Mouse (Mus musculus): ENCODE results near the gene Pfkfb1. TPM values are rescaled to one million over a fixed set of nuclear protein-coding genes. Genes with fewer than 3 reads are reported as not detected.
A peak's percentile ranks its signal among the peaks of the same experiment; 100 is the strongest.

Pfkfb1 gene
- 1.8 and 1.9 TPM in 2 replicates for polyA plus RNA-seq (2012; rRNA removed)

- peak; percentile 30 to 75 for DNase-seq (ENCODE audit: extremely low spot score in 1 of 2, low spot score in 1 of 2)
These were observed at the start of gene Pfkfb1 for GRCm38 (mm10) chrX:150588023-150588764. Pfkfb1 (plus strand) TSS chrX:150588229.

DNA sequence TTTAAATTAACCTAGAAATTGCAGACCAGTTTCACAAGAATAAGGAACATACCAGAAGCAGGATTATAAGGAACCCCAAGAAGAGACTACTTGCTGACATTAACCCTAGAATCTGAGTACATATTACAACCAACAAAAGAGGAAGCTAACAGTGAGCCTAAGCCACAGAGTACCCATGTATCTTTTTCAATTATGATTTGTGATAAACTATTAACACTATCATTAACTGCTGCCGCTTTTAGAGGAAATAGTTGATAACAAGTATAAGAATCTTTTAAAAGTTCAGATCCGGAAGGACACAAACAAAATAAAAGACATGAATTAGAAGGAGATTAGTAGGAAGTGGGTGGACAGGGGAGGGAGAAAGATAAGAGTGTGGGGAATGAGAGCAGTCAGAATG, 47.9 kb upstream of the Pfkfb1 start:
- no peak for DNase-seq (ENCODE audit: extremely low spot score in 1 of 2, low spot score in 1 of 2)

GRCm38 (mm10) chrX:150541684-150542083, 46.3 kb upstream of the Pfkfb1 start:
- no peak for DNase-seq (ENCODE audit: extremely low spot score in 1 of 2, low spot score in 1 of 2)

DNA sequence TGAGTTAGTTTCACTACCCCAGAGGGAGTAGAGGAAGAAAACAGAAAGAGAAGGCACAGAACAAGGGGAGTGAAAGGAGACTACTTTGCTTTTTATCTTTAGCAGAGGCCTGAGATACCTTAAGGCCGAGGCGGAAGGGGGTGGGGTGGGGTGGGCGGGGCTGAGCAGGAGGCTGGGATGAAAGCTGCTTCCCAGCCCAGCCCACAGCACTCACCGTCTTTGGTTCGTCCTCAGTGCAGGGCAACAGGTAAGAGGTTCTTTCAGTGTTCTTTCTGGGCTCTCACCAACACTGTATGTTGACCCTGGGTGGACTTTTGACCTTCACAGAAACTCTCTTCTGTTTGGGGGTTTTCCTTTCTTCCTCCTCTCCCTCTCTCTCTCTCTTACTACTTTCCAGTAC, 40.8 kb upstream of the Pfkfb1 start, which contains the start of gene Alas2:
Gene Alas2 (plus strand): TSS at position 137 of the 400 bp plus-strand sequence.
- DNase-seq (ENCODE audit: extremely low spot score in 1 of 2, low spot score in 1 of 2): no peak

DNA sequence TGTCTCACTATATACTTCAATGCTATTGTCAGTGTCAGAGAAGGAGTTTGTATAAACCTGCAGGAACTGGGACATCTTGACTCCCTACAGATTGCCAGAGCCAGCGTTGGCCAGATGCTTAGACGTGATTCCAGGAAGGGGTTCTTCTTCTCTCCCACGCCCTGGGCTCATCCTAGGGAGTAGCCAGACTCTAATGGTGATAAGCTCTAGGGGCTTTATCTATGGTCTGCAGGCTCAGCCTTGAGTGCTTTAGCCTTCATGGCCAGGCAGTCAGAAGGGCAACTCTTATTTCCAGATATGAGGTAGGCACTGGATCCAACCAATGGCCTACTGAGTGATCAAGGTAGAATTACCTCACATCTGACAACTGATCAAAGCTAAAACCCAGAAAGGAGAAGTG, 38.4 kb upstream of the Pfkfb1 start:
- DNase-seq (ENCODE audit: extremely low spot score in 1 of 2, low spot score in 1 of 2): no peak

DNA sequence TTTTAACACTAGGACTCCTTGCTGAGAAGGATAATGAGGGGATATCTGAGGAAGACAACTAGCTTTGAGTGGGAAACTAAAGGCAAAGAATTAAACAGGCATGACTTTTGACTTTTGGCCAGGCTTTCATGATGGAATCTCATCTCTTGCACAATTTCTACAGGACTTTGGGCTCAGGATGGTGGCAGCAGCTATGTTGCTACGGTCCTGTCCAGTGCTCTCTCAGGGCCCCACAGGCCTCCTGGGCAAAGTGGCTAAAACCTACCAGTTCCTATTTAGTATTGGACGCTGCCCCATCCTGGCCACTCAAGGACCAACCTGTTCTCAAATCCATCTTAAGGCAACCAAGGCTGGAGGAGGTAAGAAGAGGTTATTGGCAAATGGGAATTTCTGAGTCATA, 36.0 kb upstream of the Pfkfb1 start:
- no peak for DNase-seq (ENCODE audit: extremely low spot score in 1 of 2, low spot score in 1 of 2)

DNA sequence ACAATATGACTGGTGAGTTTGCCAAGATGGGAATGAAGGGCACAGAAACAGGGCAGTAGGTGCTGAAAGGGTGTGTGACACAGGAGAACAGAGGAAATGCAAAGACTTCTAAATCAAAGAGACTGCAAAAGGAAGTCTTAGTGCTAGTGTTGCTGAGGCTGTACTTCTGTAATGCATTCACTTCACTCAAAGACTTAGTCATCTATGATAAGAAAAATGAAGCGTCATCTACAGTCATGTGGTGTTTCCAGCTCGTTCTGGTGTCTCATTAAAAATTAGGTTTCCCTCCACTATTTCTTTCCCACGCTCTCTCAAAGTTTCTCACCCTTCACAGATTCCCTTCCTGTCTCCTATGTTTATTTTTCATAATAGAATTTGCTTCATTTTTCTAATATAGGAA, 34.0 kb upstream of the Pfkfb1 start:
- DNase-seq (ENCODE audit: extremely low spot score in 1 of 2, low spot score in 1 of 2): no peak

DNA sequence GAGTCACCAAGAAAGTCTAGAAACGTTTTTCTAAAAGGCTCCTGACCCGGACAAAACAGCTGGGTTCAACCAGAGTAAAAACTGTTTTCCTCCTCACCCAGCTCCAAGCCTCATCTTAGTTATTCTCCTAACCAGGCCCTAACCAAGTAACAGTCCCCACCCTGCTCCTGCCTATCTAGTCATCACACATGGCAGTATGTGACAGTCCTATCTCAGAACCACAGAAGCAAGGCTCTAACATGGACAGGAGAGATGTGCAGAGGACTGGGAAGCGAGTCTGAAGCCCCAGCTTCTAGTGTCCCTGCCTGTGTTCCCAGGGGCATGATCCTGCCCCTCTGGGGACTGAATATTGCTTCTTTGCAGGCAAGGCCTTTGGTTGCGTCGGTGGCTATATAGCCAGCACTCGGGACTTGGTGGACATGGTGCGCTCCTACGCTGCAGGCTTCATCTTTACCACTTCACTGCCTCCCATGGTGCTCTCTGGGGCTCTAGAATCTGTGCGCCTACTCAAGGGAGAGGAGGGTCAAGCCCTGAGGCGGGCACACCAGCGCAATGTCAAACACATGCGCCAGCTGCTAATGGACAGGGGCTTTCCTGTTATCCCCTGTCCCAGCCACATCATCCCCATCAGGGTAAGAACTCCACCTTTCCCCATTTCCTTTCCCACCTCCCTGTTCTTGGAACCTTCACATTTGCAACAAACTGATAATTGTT, 23.2 kb upstream of the Pfkfb1 start:
- DNase-seq (ENCODE audit: extremely low spot score in 1 of 2, low spot score in 1 of 2): no peak

DNA sequence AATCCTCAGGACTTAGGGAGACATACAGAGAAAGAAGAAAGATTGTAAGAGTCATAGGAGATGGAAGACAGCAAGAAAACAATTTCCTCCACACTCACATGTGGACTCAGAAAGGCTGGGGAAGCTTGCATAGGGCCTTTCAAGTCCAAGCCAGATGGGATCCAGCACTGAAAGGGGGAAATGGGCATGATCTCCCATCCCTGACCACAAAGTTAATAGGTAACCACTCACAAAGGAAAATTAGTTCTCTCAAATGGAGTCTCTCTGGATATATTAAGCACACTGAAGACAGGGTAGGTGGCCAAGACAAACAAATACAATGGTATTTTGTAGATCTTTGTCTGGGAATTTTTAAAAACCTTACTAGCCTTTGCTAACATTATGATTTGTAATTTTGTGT, 6.1 kb upstream of the Pfkfb1 start:
- no peak for DNase-seq (ENCODE audit: extremely low spot score in 1 of 2, low spot score in 1 of 2)

- no peak for DNase-seq (ENCODE audit: extremely low spot score in 1 of 2, low spot score in 1 of 2)
These were observed 2.9 kb upstream of the Pfkfb1 start for GRCm38 (mm10) chrX:150585116-150585515.

DNA sequence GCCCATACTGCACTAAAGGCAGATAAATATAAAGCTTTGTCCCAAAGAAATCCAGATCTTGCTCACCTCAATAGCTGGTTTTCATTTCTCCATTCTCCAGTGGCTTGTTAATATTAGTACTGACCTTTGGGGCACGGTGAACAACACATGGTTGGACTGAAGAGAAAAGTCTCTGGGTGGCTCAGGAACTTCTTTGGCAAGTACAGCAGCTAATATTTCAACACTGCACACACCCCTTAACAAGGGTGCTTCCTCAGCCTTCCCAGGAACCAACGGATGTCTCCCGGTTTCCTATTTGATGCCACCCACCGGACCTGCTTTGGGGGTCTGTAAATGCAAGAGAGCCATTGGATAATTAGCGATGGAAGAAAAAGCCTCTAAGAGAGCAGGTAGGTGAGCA, 1.7 kb downstream of the Pfkfb1 start, which contains the start of gene Apex2:
Gene Apex2 (minus strand): TSS at position 173 of the 400 bp plus-strand sequence.
- no peak for DNase-seq (ENCODE audit: extremely low spot score in 1 of 2, low spot score in 1 of 2)

DNA sequence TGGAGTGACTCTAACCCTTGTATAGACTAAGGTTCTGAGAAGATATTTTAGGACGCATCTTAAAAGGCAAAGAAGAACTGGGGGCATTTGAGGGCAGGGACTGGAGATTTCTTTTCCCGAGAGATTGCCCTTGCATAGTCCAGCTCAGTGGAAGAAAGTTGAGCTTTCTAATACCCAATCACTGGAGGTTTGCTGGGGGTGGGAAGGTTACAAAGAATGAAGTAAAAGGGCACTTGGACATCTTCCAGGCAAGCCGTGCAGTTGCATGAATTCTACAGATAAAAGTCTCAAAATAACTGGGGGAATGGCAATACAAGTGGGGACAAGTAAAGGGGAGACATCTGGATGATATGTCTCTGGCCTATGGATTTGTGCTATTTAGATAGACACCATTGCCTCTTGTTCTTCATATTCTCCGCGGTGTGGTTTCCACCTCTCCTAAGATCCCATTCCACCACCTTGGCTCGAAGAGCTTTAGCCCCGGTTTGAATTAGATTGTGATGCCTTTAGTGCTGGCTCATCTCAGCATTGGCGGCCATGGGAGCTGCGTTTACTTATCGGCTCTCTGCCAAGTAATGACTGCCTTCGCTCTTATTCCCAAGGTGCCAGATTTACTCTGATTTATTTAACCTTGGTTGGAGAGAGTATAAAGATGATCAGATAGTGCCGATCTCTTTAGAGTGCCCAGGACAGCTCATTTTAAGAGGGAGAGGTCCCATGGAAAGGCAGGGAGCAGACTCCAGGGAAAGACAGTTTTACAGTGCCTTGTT, 5.4 kb downstream of the Pfkfb1 start:
- DNase-seq (ENCODE audit: extremely low spot score in 1 of 2, low spot score in 1 of 2): no peak

DNA sequence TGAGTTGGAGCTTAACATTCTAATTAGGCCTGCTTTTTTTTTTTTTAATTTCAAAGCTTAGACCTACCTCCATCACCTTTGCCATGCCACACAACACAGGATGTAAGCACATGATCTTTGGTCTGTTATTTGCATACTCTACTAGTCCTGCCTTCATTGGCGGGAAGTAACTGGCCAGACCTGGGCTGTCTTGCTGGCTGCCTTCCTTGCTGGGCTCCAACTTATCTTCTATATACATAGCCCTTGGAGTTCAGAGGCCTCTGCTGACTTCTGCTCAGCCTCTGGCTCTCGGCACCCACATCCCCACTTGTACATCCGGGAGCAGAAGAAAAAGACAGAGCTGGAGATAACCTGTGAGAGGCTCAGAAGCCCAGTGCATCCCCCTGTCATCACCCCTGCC, 6.1 kb downstream of the Pfkfb1 start:
- no peak for DNase-seq (ENCODE audit: extremely low spot score in 1 of 2, low spot score in 1 of 2)

DNA sequence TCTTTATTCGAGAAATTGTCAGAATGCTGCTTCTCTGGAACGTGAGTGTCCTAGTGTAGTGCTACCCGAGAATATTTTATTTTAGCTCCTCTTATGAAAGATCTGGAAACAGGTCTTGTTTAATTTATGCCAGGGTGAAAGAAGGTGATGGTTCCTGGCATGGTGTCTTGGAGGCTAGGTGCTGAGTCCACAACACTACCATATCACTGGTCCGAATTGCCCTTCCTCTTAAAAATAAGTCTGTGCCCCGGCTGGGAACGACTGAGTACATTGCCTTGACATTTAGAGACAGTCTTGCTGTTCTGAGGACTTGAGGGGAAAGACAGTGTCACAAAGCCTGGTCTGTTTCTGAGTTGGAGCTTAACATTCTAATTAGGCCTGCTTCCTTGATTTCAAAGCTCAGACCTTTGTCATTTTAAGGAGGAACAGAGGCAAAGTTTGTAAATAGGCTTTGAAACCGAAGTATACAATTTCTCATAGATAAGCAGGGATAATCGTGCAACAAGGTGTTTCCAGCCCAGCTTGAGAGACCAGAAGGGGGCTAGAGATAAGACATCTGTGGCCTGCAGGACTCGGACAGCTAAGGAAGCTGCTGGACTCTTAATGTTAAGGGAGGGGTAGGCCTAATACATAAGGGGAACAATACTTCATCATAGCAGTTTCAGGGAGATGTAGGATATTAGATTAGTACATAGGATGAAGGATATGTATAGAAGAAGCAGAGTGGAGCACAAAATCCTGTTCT, 7.2 kb downstream of the Pfkfb1 start:
- DNase-seq (ENCODE audit: extremely low spot score in 1 of 2, low spot score in 1 of 2): no peak

GRCm38 (mm10) chrX:150598882-150599281, 10.9 kb downstream of the Pfkfb1 start:
- DNase-seq (ENCODE audit: extremely low spot score in 1 of 2, low spot score in 1 of 2): no peak

DNA sequence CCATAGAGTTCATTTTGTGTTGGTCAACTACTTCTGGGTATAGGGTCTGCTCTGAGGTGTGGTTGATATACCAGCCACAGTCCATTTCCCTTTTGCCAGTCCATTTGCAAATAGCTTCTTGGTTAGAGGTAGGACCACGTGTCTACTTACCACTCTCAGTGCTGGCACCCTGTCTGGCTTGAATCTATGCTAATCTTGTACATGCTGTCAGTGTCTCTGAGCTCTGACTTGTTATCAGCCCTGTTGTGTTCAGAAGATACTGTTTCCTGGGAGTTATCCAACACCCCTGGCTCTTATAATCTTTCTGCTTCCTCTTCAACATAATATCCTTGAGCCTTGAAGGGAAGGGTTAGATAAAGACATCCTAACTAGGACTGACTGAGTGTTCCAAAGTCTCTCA, 48.4 kb downstream of the Pfkfb1 start:
- no peak for DNase-seq (ENCODE audit: extremely low spot score in 1 of 2, low spot score in 1 of 2)

GRCm38 (mm10) chrX:150656122-150656907, 68.3 kb downstream of the Pfkfb1 start:
- peak; percentile 16 to 51 for DNase-seq (ENCODE audit: extremely low spot score in 1 of 2, low spot score in 1 of 2)

DNA sequence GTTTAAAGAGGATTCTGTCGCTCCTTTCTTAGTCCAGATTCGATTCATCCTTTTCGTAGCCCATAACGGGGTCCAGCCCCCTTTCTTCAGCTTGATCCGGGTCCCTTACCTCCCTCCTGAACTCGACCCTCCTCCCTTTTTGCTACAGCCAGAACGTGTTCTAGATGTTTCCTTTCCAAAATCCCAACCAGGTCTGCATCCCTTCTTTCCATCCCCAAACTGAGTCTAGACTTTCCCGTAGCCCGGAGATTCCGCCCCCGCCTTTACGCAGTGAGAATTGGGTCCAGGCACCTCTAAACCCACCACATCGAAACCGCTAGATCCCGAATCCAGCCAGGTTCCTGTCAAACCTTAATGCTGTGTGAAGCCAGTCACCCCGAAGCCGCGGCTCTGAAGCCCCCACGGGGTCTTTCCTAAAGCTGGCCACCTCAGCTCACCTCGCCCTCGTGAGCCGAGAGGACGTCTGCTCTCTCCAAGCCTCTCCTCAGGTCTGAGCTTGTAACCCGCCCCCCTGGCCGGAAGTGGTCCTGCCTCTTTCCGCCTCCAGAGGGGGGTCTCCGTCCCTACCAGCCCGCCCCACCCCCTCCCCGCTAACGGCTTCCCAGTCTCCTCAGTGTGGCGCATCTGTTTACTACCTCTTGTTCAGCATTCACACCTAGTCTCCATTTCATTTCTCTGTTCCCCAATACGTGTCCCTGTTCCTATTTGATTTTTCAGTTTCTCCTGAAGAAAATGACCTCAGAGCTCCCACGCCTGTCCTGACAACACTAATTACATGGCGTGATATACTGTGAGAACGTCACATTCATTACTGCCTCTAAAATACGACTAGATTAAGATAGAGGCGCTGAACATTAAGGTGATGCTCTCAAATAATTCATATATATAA, 69.1 kb downstream of the Pfkfb1 start, which contains the start of gene Tro:
Gene Tro (minus strand): TSS at position 676 of the 889 bp plus-strand sequence.
- DNase-seq (ENCODE audit: extremely low spot score in 1 of 2, low spot score in 1 of 2): peak in 1 of 2 experiments; percentile 32

DNA sequence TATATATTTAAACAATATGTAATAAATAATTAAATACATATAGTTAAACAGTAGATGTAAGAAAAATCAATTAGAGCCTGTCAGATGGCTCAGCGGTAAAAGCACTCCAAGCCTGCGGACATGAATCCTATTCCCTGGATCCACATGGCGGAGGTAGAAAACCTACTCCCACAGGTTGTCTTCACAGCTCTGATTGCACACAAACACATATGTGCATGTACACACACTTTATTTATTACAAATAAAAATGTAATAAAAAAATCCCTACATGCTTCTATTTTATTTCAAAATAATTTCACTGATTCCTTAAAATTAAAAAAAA, 69.7 kb downstream of the Pfkfb1 start:
- DNase-seq (ENCODE audit: extremely low spot score in 1 of 2, low spot score in 1 of 2): no peak
